Mouse (Mus musculus) heart, adult 18-20 months (tissue): Measurements from ENCODE around the gene Rin2. TPM values are rescaled to one million over a fixed set of nuclear protein-coding genes. Genes with fewer than 3 reads are reported as not detected.

Experiments
- DNase-seq, 2 experiments: peaks; one replicate each; pipeline ENCODE4 v3.0.0; 2021 to 2022; ENCODE audit warnings: mixed read lengths in 1 of 2
- total RNA-seq, 2 experiments: library from RNA; stranded (reverse); gene quantifications; 2 replicates each; pipeline ENCODE4 v1.2.3; 2021

Rin2 gene
- total RNA-seq, 2 experiments from 2014 or later, result 17.5 to 18.5 TPM

GRCm38 (mm10) chr2:145829231-145829630 lies 154.2 kb downstream of the Rin2 start:
- DNase-seq, result no peak

GRCm38 (mm10) chr2:145830417-145830816 lies 155.4 kb downstream of the Rin2 start:
- DNase-seq, result no peak

GRCm38 (mm10) chr2:145831949-145832835 lies 157.2 kb downstream of the Rin2 start:
- DNase-seq, result peak; percentile 58 to 80

GRCm38 (mm10) chr2:145832836-145833221 lies 157.8 kb downstream of the Rin2 start:
- DNase-seq, result no peak

GRCm38 (mm10) chr2:145833341-145833740 lies 158.3 kb downstream of the Rin2 start:
- peak; percentile 18 to 33 for DNase-seq

- no peak for DNase-seq
These were observed 160.9 kb downstream of the Rin2 start for GRCm38 (mm10) chr2:145835920-145836319.

GRCm38 (mm10) chr2:145838675-145839074 lies 163.7 kb downstream of the Rin2 start:
- DNase-seq, result no peak

GRCm38 (mm10) chr2:145839565-145840315 lies 164.7 kb downstream of the Rin2 start:
- DNase-seq, result no peak

GRCm38 (mm10) chr2:145840320-145840719 lies 165.3 kb downstream of the Rin2 start:
- no peak for DNase-seq

GRCm38 (mm10) chr2:145840910-145841870 lies 166.2 kb downstream of the Rin2 start:
- no peak for DNase-seq

- DNase-seq, result no peak
These were observed 168.3 kb downstream of the Rin2 start for GRCm38 (mm10) chr2:145843322-145843721.

- no peak for DNase-seq
These were observed 171.6 kb downstream of the Rin2 start for GRCm38 (mm10) chr2:145846595-145846994.

- DNase-seq, result no peak
These were observed 174.3 kb downstream of the Rin2 start for GRCm38 (mm10) chr2:145849170-145849905.

- peak in 1 of 2 experiments; percentile 21 for DNase-seq
These were observed 175.8 kb downstream of the Rin2 start for GRCm38 (mm10) chr2:145850779-145851178.

GRCm38 (mm10) chr2:145855831-145856230 lies 180.8 kb downstream of the Rin2 start:
- no peak for DNase-seq

- peak in 1 of 2 experiments; percentile 33 for DNase-seq
These were observed 182.8 kb downstream of the Rin2 start for GRCm38 (mm10) chr2:145857864-145858263.

GRCm38 (mm10) chr2:145859442-145859931 lies 184.5 kb downstream of the Rin2 start:
- DNase-seq, result peak; percentile 72 to 84

GRCm38 (mm10) chr2:145859932-145860801 lies 185.2 kb downstream of the Rin2 start:
- peak; percentile 91 for DNase-seq

GRCm38 (mm10) chr2:145861193-145862123 lies 186.4 kb downstream of the Rin2 start:
- peak; percentile 77 to 78 for DNase-seq
